Mouse (Mus musculus) stomach, embryonic 15.5 days (tissue): Measurements from ENCODE around the gene Trim5. TPM values are rescaled to one million over a fixed set of nuclear protein-coding genes. Genes with fewer than 3 reads are reported as not detected.
"Not testable (repeated sequence)": the region's sequence is repeated elsewhere in the genome, so short reads cannot be mapped to it uniquely, and the experiment has no call there.

Source experiments
- ATAC-seq: fragments of 200-750 bp; cut with Nextera tagmentation; 2 replicates; pipeline ENCODE4 v1.8.0; 2017; ENCODE audit warnings: low read depth, moderate number of reproducible peaks, moderate TSS enrichment; ENCODE audit not compliant: insufficient read depth, low FRiP score
- H3K27ac ChIP-seq: fragments of 300-500 bp; sonication (generic); 2 replicates; pipeline ENCODE4 v1.5.1; 2015; ENCODE audit warnings: mild to moderate bottlenecking, inconsistent platforms
- H3K27me3 ChIP-seq: fragments of 300-500 bp; sonication (generic); replicated peaks from 2 replicates; pipeline ENCODE4 v1.6.1; 2015; ENCODE audit warnings: inconsistent platforms
- H3K36me3 ChIP-seq: fragments of 300-500 bp; sonication (generic); 2 replicates; pipeline ENCODE4 v1.6.1; 2015; ENCODE audit warnings: inconsistent platforms
- H3K4me1 ChIP-seq: fragments of 300-500 bp; sonication (generic); 2 replicates; pipeline ENCODE4 v1.6.1; 2015; ENCODE audit warnings: inconsistent platforms
- H3K4me2 ChIP-seq: fragments of 300-500 bp; sonication (generic); 2 replicates; pipeline ENCODE4 v1.6.1; 2015; ENCODE audit warnings: mild to moderate bottlenecking, inconsistent platforms
- H3K4me3 ChIP-seq: fragments of 300-500 bp; sonication (generic); replicated peaks from 2 replicates; pipeline ENCODE4 v1.5.1; 2015; ENCODE audit warnings: inconsistent platforms
- H3K9ac ChIP-seq: fragments of 300-500 bp; sonication (generic); 2 replicates; pipeline ENCODE4 v1.6.1; 2015; ENCODE audit warnings: inconsistent platforms
- H3K9me3 ChIP-seq: fragments of 300-500 bp; sonication (generic); 2 replicates; pipeline ENCODE4 v1.6.1; 2016; ENCODE audit warnings: inconsistent platforms
- WGBS: fragments of 180-500 bp; shearing (Covaris S2); methylation state at CpG from one replicate; pipeline ENCODE4 v1.1.7; 2015; 5-methylcytosine and 5-hydroxymethylcytosine counted together
- polyA plus RNA-seq: library from polyadenylated mRNA; unstranded; fragments of >200 nt; fragmentation: Nextera tagmentation; extraction: Ambion mirVana; gene quantifications from 2 replicates; pipeline ENCODE4 v1.2.1, GENCODE M21; 2015

The Trim5 gene
- polyA plus RNA-seq: 0.50 and 0.61 TPM in 2 replicates

DNA sequence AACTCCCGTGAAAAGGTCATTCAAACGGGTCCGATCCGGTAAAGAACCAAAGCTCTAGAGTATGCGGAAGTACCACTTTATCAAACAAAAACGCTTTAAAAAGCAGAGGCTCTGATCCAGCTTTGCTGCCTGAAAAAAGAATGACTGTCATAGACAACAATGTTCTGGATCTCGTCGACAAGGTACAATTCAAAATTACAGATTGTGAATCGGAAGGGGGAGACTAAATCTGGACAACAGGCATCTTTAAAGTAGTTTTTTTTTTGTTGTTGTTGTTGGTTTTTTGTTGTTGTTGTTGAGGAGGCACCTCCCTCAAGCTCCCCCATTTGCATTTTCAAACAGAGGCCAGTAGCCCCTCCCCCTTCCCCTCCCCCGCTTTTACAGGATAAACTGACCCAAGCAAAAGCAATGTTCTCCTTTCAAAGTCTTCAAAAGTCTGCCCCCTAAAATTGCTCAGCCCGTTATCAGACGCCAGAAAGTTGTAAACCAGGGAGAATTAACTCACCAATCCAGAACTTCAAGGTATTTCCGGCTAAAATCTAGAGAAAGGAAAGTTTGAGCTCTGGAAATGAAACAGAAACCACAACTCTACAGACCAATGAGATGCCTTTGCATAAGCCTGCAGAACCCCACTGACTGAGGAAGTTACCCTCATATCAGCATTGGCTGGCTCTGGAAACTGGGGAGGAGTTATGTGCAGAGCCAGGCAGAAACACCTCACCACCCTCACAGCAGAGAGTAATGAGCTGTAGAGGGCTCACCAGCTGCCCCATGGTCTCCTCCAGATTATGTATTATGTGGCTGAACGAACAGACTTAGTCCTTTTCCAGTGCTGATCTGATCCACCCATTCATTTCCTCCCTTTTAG lies at the start of gene Trim5:
Trim5 (minus strand) TSS at position 519 of the 868 bp plus-strand sequence.
- H3K4me1 ChIP-seq, H3K9me3 ChIP-seq, H3K36me3 ChIP-seq, H3K27ac ChIP-seq, H3K9ac ChIP-seq, H3K27me3 ChIP-seq: not testable (repeated sequence)
- WGBS: 29% methylated on average over 14 of the region's 14 CpGs
- peak within 1 kb of the TSS; percentile 35 for H3K4me2 ChIP-seq
- ATAC-seq: peak; percentile 84
- H3K4me3 ChIP-seq: peak within 1 kb of the TSS; percentile 26

DNA sequence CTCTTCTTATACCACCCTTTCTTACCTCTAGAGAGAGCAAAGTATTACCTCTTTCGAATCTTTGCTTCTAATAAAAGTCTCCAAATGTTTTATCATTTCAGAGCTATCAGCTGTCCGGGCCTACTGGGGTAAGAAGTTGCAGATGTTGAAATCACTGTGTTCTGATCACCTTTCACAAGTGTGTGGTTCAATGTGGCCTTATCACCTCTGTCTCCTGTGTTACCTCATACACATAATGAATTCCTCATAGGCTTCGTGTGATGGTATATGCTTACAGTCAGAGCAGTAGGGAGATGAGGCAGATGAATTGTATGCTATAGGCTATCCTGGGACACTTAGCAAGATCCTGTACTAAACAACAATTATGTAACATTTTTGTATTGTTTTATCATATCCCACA lies 47.7 kb upstream of the Trim5 start:
- not testable (repeated sequence) for H3K4me1 ChIP-seq, H3K9me3 ChIP-seq
- 79% methylated on average over 3 of the region's 3 CpGs for WGBS

DNA sequence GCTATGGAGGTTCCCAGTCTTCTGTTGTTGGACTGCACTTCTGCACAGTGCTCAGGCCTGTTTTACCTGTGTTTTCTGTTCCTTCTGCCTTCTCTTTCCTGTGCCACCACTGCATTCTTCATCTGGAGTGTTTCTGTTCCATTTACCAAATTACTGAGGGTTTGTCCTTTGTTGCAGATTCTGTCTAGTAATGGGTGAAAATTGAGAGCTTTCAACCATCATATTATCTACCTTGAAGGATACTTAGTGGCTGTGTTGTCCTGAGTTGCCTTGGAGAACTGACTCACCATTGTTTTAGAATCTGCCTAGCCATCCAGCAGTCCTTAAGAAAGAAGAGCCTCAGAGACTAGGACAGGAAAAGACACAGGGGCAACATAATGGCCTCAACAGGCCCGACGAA lies 41.3 kb upstream of the Trim5 start, which contains the start of gene Trim34b:
Trim34b (plus strand) TSS at position 301 of the 400 bp plus-strand sequence.
- H3K4me2 ChIP-seq, H3K27ac ChIP-seq, ATAC-seq, H3K36me3 ChIP-seq, H3K4me1 ChIP-seq, H3K4me3 ChIP-seq, H3K9ac ChIP-seq, H3K27me3 ChIP-seq, H3K9me3 ChIP-seq: not testable (repeated sequence)
- 100% methylated on average over 2 of the region's 2 CpGs for WGBS

More for the DNA sequence above, 47.7 kb upstream of the Trim5 start:
- H3K9ac ChIP-seq, H3K27ac ChIP-seq, ATAC-seq, H3K27me3 ChIP-seq, H3K4me2 ChIP-seq, H3K36me3 ChIP-seq, H3K4me3 ChIP-seq: not testable (repeated sequence)

DNA sequence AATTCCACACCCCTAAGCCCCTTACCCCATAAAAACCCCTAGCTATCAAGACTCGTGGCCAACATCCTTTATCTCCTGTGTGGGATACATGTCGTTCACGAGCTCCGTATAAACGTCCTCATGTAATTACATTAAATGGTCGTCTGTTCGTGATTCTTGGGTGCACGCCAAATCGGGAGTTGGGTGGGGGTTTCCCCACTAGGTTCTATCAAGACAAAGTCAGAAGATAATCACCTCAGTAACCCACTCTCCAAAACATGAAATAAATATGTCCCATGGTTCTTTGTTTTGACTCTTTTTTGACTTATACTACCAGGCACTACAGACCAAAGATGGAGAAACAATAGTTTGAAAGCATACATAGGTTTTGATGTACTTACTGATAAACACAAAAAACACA lies 34.1 kb upstream of the Trim5 start:
- H3K4me1 ChIP-seq: no peaks in the 10 kb centered on the region
- no peak overlapping the region for H3K9ac ChIP-seq
- no peak overlapping the region for H3K4me3 ChIP-seq
- H3K27ac ChIP-seq: no peak overlapping the region
- no peak overlapping the region for H3K4me2 ChIP-seq
- no peaks in the 10 kb centered on the region for H3K36me3 ChIP-seq
- H3K9me3 ChIP-seq: no peaks in the 10 kb centered on the region
- no peak for ATAC-seq
- H3K27me3 ChIP-seq: no peaks in the 10 kb centered on the region
- WGBS: 54% methylated on average over 9 of the region's 9 CpGs

DNA sequence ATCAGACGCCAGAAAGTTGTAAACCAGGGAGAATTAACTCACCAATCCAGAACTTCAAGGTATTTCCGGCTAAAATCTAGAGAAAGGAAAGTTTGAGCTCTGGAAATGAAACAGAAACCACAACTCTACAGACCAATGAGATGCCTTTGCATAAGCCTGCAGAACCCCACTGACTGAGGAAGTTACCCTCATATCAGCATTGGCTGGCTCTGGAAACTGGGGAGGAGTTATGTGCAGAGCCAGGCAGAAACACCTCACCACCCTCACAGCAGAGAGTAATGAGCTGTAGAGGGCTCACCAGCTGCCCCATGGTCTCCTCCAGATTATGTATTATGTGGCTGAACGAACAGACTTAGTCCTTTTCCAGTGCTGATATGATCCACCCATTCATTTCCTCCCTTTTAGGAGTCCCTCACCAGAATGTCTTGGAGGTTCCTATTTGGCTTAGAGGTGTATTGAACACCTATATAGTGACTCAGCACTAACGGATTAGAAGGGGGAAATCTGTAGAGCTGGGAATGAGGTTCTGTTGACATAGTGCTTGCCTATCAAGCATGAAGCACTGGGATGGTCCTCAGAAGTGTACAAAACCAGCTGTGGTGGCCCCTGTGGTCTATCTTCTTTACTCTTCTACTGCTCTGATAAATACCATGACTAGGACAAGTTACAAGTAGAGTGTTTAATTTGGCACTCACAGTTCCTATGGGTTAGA lies 27.6 kb upstream of the Trim5 start, which contains the start of gene Trim12a:
Trim12a (minus strand) TSS at position 98 of the 712 bp plus-strand sequence.
- H3K4me2 ChIP-seq: peak within 1 kb of the TSS; percentile 50
- H3K4me3 ChIP-seq: peak within 1 kb of the TSS; percentile 47
- ATAC-seq: peak; percentile 93
- not testable (repeated sequence) for H3K27me3 ChIP-seq, H3K4me1 ChIP-seq, H3K36me3 ChIP-seq, H3K9me3 ChIP-seq
- H3K27ac ChIP-seq: peak within 1 kb of the TSS; percentile 11; the same call in 1 of the 2 replicates
- 16% methylated on average over 4 of the region's 4 CpGs for WGBS
- peak within 1 kb of the TSS; percentile 9; the same call in 1 of the 2 replicates for H3K9ac ChIP-seq

DNA sequence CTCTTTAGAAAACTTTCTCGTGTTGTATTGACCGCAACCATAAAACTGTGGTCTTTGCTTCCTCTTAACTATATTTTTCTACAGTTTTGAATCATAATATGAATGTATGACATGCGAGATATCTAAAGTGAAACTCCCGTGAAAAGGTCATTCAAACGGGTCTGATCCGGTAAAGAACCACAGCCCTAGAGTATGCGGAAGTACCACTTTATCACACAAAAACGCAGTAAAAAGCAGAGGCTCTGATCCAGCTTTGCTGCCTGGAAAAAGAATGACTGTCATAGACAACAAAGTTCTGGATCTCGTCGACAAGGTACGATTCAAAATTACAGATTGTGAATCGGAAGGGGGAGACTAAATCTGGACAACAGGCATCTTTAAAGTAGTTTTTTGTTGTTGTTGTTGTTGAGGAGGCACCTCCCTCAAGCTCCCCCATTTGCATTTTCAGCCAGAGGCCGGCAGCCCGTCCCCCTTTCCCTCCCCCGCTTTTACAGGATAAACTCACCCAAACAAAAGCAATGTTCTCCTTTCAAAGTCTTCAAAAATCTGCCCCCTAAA lies 27.0 kb upstream of the Trim5 start:
- Histone ChIP-seq H3K4me2 (peak overlapping the region; percentile 50), H3K36me3 (no peaks in the 10 kb centered on the region), H3K9ac (peak overlapping the region; percentile 9; the same call in 1 of the 2 replicates), H3K4me1 (no peaks in the 10 kb centered on the region), H3K27me3 (no peaks in the 10 kb centered on the region), H3K9me3 (no peaks in the 10 kb centered on the region), H3K4me3 (peak overlapping the region; percentile 47), H3K27ac (peak overlapping the region; percentile 11; the same call in 1 of the 2 replicates)
- ATAC-seq: peak; percentile 31; the same call in 1 of the 2 replicates
- 7% methylated on average over 15 of the region's 15 CpGs for WGBS

DNA sequence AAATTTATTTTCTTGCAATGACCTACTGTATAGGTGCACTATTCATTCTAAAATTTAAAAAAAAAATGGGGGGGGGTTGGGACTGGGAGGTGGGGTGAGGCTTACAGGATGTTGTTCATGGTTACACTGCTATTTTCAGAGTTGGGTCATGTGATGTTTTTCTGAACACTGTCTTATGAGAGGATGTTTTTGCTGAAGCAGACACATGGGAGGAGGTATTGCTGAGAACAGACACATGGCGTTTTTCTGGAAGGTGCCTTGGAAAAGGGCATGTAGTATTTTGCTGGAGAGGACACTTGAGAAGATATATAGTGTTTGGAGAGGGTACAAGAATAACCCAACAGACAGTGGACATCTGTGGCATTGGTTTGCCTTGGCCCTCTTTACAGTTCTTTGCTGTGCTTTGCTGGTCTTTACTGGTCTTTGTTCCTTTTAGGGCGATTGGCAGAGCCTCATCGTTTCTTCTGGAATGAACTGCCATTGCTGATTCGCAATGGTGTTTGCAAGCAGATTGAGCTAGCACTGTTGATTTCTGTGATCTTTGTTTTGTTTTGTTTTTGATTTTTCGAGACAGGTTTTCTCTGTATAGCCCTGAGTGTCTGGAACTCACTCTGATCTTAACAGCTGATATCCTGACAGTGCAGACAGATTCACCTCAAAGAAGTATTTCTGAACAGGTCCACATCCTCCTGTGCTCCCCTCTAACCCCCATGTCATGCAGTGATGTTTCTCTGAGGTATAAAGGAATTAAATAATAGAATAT lies 3.9 kb upstream of the Trim5 start:
- H3K4me1 ChIP-seq: no peaks in the 10 kb centered on the region
- no peaks in the 10 kb centered on the region for H3K36me3 ChIP-seq
- WGBS: 84% methylated on average over 5 of the region's 5 CpGs
- H3K9me3 ChIP-seq: no peaks in the 10 kb centered on the region
- no peak for ATAC-seq
- H3K4me2 ChIP-seq: no peak overlapping the region
- no peak overlapping the region for H3K27ac ChIP-seq
- H3K9ac ChIP-seq: no peak overlapping the region
- no peak overlapping the region for H3K4me3 ChIP-seq
- H3K27me3 ChIP-seq: no peaks in the 10 kb centered on the region

DNA sequence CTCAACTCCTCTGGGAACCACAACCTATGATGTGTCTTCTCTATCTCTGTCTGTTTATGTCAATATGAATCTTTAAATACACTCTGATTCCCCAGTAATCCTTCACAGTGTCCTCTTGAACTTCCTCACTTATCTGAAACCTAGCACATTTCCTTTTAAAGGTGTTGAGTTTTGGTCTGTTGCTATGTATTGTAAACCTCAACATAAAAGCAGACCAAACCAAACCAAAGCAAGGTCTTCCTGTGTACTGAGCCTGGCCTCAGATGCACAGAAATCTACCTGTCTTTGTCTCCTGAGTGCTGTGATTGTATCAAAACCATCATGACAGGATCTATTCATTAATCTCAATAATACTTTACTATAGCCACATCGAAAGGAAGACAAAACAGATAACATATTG lies 2.7 kb upstream of the Trim5 start:
- Histone ChIP-seq H3K9ac (no peak overlapping the region), H3K27ac (no peak overlapping the region), H3K9me3 (no peaks in the 10 kb centered on the region), H3K4me1 (no peaks in the 10 kb centered on the region), H3K27me3 (no peaks in the 10 kb centered on the region), H3K4me3 (no peak overlapping the region), H3K36me3 (no peaks in the 10 kb centered on the region), H3K4me2 (no peak overlapping the region)
- ATAC-seq: no peak
- 95% methylated on average over 1 of the region's 1 CpGs for WGBS

DNA sequence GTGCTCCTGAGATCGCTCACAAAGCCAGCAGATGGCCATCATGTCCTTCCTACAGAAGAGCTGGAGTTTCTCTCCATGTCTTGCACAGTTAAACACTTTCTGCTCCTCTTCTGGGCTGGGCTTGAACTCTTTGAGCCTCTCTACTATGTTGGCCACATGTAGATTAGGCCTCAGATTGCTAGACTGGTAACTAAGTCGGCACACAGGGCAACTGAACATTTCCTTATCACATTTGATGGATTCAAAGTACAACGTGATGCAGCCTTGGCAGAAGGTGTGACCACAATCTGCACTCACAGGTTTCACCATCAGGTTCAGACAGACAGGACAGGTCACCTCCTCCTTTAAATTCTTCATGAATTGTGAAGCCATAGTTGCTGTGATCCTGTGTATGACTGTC lies 8.5 kb downstream of the Trim5 start:
- H3K36me3 ChIP-seq, H3K9me3 ChIP-seq, H3K4me2 ChIP-seq, H3K9ac ChIP-seq, H3K27me3 ChIP-seq, H3K27ac ChIP-seq, ATAC-seq, H3K4me3 ChIP-seq, H3K4me1 ChIP-seq: not testable (repeated sequence)
- 79% methylated on average over 3 of the region's 3 CpGs for WGBS

DNA sequence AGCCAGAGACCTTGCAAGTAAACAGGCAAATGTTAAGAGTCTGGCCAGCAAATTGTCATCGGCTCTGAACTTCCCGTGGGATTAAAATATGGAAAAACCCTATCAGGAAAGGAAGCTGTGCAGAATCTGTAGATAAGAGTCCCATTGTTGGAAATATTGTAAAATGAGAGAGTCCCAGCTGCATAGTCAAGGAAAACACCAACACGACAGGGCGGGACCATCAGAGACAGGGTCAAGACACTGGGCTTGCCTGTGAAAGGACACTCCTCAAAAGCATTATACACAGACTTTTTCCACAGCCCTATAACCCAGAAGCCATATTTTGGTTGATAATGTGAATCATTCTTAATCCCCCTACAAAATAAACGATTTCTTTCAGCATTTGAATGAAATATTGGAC lies 22.6 kb downstream of the Trim5 start:
- not testable (repeated sequence) for H3K4me1 ChIP-seq, ATAC-seq, H3K9me3 ChIP-seq, H3K36me3 ChIP-seq, H3K27me3 ChIP-seq, H3K4me3 ChIP-seq, H3K4me2 ChIP-seq, H3K27ac ChIP-seq, H3K9ac ChIP-seq
- WGBS: 80% methylated on average over 5 of the region's 5 CpGs

DNA sequence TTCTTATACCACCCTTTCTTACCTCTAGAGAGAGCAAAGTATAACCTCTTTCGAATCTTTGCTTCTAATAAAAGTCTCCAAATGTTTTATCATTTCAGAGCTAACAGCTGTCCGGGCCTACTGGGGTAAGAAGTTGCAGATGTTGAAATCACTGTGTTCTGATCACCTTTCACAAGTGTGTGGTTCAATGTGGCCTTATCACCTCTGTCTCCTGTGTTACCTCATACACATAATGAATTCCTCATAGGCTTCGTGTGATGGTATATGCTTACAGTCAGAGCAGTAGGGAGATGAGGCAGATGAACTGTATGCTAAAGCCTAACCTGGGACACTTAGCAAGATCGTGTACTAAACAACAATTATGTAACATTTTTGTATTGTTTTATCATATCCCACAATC lies 27.5 kb downstream of the Trim5 start:
- not testable (repeated sequence) for H3K4me2 ChIP-seq, ATAC-seq, H3K27ac ChIP-seq, H3K9me3 ChIP-seq, H3K4me1 ChIP-seq, H3K36me3 ChIP-seq, H3K9ac ChIP-seq, H3K4me3 ChIP-seq, H3K27me3 ChIP-seq
- WGBS: 81% methylated on average over 4 of the region's 4 CpGs
